Mouse (Mus musculus): Measurements from ENCODE around the gene Cdc37l1. TPM values are rescaled to one million over a fixed set of nuclear protein-coding genes. Genes with fewer than 3 reads are reported as not detected.
"Not testable (repeated sequence)": the region's sequence is repeated elsewhere in the genome, so short reads cannot be mapped to it uniquely, and the experiment has no call there.

Cdc37l1 gene
- polyA plus RNA-seq, 1 experiment, result 14.8 TPM

DNA sequence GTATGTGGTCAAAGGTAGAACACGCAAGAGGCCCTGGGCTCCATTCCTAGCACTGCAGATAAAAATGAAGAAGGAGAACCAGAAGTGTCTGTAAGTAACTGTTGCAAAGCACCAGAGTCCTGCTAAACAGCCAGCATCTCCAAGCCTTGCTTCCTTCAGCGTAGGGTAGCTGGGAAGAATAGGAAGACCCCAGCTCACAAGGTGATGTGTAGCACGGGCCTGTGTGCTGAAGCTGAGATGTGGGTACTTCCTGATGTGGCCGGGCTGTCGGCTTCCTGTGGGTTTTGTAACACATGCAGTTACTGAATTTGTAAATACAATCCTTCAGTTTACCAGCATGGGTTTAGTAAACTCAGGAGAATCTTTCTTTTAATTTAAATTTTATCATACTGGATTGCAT lies 5.2 kb downstream of the Cdc37l1 start:
- Histone ChIP-seq H3K4me1 (ENCODE audit: control insufficient read depth, insufficient read depth, low read length) (peaks cover 2% of the 10 kb centered on the region; the same call in 1 of the 2 replicates), H3K4me3 (replicated peaks; ENCODE audit: extremely low read depth, low read depth, low read length) (no peak overlapping the region)
- TF ChIP-seq CTCF (IDR thresholded peaks at IDR 0.05; ENCODE audit: insufficient read depth, low read length) (no peak), POLR2A (IDR thresholded peaks at IDR 0.05; ENCODE audit: borderline replicate concordance, extremely low read depth, low read depth, low read length) (no peak)
- WGBS, result 69% methylated on average over 5 of the region's 5 CpGs
- DNase-seq, result no peak

DNA sequence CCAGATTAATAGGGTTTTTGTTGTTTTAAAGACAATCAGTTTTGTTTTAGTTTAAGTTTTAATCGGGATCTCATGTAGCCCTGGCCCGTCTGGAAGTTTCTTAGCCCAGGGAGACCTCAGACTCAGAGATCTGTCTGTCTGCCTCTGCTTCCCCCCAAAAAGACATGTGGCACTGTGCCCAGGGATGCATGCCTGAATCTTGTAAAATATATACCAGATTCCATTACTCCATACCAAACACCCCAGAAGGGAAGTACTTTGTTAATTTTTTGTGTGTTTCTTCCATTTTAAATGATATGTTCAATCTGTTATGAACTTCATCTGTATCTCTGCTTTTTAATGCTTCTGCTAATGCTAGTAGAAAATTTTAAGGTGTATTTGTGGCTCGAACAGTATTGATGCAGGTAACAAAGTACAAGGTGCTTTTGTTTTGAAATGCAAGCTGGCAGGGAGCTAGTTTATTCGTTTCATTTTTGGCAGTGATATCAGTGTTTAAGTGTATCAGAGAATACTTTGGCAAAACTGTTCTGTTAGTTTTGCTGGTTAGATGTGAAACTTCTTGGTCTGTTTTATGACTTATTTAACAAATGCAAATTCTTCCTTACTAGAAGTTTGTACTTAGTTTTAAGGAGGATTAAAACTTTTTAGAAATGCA lies 8.0 kb downstream of the Cdc37l1 start:
- Histone ChIP-seq H3K4me3 (replicated peaks; ENCODE audit: extremely low read depth, low read depth, low read length) (no peak overlapping the region), H3K4me1 (ENCODE audit: control insufficient read depth, insufficient read depth, low read length) (peaks cover 2% of the 10 kb centered on the region; the same call in 1 of the 2 replicates)
- DNase-seq, result no peak
- 67% methylated on average over 4 of the region's 4 CpGs for WGBS
- TF ChIP-seq POLR2A (IDR thresholded peaks at IDR 0.05; ENCODE audit: borderline replicate concordance, extremely low read depth, low read depth, low read length) (no peak), CTCF (IDR thresholded peaks at IDR 0.05; ENCODE audit: insufficient read depth, low read length) (no peak)

DNA sequence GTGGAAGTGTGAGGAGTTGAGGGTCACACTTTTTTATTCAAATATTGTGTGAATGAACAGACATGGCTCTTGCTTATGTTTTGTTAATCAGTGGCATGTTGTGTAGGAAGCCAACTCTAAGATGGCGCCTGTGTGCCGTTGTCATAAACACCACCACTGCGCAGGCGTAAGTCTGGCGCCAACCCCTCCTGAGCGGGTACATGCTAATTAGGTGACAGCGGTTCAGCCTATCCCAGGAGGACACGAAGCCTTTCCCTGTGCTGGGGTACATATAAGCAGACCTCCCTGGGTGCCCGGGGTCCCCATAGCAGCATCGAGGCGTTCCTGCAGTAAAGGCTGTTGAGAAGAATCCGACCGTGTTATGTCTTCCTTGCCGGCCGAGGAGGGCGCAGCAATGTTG lies 10.2 kb downstream of the Cdc37l1 start:
- H3K4me1 ChIP-seq (ENCODE audit: control insufficient read depth, insufficient read depth, low read length); DNase-seq; H3K4me3 ChIP-seq (replicated peaks; ENCODE audit: extremely low read depth, low read depth, low read length): not testable (repeated sequence)
- 97% methylated on average over 16 of the region's 16 CpGs for WGBS

DNA sequence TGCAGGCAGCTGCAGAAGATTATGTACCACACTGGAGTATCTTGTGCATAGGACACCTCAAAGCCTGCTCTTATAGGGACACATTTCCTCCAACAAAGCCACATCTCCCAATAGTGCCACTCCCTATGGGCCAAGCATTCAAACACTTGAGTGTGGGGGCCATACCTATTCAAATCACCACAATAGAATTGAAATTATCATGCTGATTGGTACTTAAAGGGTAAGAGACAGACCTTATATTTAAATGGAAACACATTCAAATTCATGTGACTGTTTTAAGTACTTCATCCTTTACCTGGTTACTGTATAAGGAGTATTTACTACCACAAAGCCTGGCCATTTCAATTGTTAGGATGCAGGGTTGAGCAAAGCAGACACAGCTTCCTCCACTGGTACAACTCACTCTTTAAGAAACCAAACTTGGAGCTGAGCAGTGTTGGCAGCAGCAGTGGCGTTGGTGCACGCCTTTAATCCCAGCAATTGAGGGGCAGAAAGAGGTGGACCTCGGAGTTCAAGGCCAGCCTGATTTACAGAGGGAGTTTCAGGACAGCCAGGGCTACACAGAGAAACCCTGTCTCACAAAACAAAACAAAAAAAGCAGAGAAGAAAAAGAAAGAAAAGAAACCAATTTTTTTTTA lies 18.0 kb downstream of the Cdc37l1 start:
- WGBS, result 87% methylated on average over 3 of the region's 3 CpGs
- no peak for DNase-seq
- no peak for TF ChIP-seq POLR2A (IDR thresholded peaks at IDR 0.05; ENCODE audit: borderline replicate concordance, extremely low read depth, low read depth, low read length)
- TF ChIP-seq CTCF (IDR thresholded peaks at IDR 0.05; ENCODE audit: insufficient read depth, low read length), result no peak

DNA sequence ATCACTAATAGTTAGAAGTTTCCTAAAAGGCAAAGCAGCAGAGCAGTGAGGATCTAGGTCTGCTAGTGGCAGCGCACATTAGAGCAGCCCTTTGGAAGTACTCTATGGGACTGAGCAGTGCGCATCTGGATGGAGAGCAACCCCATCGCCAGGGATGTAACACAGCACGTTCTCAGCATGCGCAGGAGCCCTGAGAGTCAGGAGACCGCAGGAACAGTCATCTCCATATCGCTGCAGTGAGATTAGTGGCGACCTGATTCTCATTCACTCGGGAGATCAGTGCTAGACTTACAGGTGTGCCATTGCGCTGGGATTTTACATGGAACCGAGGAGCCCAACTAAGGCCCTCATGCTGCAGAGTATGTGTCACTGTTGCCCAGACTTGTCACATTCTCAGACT lies 18.9 kb downstream of the Cdc37l1 start:
- WGBS, result 93% methylated on average over 11 of the region's 11 CpGs
- TF ChIP-seq CTCF (IDR thresholded peaks at IDR 0.05; ENCODE audit: insufficient read depth, low read length) (no peak), POLR2A (IDR thresholded peaks at IDR 0.05; ENCODE audit: borderline replicate concordance, extremely low read depth, low read depth, low read length) (no peak)
- H3K4me1 ChIP-seq (ENCODE audit: control insufficient read depth, insufficient read depth, low read length), result no peaks in the 10 kb centered on the region
- DNase-seq, result no peak
- no peak overlapping the region for H3K4me3 ChIP-seq (replicated peaks; ENCODE audit: extremely low read depth, low read depth, low read length)

More for the DNA sequence above, 18.0 kb downstream of the Cdc37l1 start:
- Histone ChIP-seq H3K4me1 (ENCODE audit: control insufficient read depth, insufficient read depth, low read length) (no peaks in the 10 kb centered on the region), H3K4me3 (replicated peaks; ENCODE audit: extremely low read depth, low read depth, low read length) (no peak overlapping the region)

DNA sequence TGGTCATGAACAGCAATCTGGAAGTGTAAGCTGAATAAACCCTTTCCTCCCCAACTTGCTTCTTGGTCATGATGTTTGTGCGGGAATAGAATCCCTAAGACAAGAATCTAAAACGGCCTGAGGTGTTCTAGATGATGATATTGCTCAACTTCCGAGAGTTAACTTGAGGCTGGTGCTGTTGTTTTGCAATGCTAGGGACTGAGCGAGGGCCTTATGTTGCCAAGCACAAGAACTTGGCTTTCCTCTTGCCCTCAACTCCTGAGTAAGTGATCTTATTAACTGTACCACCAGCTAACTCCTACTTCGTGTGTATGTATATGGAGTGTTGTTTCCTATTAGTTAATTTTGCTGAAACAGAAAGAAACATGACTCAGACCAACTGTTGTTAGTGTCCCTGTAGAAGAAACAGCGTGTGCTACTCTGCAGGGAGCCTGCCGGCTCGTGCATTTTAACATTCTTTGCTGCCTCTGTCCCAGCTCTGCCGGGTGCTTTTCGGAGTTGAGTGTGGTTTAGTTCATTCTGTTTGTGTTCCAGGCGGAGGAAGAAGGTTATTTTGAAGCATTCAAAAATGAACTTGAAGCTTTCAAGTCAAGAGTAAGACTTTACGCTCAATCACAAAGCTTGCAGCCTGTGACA lies 21.3 kb downstream of the Cdc37l1 start:
- no peak overlapping the region for H3K4me3 ChIP-seq (replicated peaks; ENCODE audit: extremely low read depth, low read depth, low read length)
- no peak for DNase-seq
- H3K4me1 ChIP-seq (ENCODE audit: control insufficient read depth, insufficient read depth, low read length), result no peaks in the 10 kb centered on the region
- 77% methylated on average over 12 of the region's 12 CpGs for WGBS
- no peak for TF ChIP-seq POLR2A (IDR thresholded peaks at IDR 0.05; ENCODE audit: borderline replicate concordance, extremely low read depth, low read depth, low read length)
- TF ChIP-seq CTCF (IDR thresholded peaks at IDR 0.05; ENCODE audit: insufficient read depth, low read length), result no peak

DNA sequence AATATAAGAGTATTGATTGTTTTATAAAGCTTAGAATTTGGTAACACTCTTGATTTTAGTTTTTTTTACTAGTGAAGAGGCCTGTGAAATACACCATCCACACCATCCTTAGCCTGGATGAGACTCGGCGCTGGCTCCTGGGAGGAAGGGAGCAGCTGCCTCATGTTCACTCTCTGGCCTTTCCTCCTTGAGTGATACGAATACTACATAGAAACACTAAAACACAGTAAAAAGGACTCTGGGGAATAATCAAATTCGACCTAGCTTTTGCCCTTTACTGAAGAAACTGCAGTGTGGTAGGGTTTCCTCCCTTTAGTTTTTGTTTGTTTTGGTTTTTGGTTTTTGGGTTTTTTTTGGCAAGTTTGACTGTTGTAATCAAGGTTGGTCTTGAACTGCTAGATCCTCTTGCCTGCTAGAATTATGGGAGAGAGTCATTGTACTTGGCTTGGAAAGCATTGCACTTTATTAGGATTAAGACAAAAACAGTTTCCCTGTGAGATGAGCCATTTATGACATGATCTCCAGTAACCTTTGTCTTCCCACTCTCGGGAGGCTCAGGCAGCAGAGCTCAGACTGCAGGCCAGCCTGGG lies 24.4 kb downstream of the Cdc37l1 start:
- WGBS, result 73% methylated on average over 5 of the region's 5 CpGs
- Histone ChIP-seq H3K4me1 (ENCODE audit: control insufficient read depth, insufficient read depth, low read length) (no peaks in the 10 kb centered on the region), H3K4me3 (replicated peaks; ENCODE audit: extremely low read depth, low read depth, low read length) (no peak overlapping the region)
- no peak for DNase-seq
- TF ChIP-seq CTCF (IDR thresholded peaks at IDR 0.05; ENCODE audit: insufficient read depth, low read length) (no peak), POLR2A (IDR thresholded peaks at IDR 0.05; ENCODE audit: borderline replicate concordance, extremely low read depth, low read depth, low read length) (no peak)

DNA sequence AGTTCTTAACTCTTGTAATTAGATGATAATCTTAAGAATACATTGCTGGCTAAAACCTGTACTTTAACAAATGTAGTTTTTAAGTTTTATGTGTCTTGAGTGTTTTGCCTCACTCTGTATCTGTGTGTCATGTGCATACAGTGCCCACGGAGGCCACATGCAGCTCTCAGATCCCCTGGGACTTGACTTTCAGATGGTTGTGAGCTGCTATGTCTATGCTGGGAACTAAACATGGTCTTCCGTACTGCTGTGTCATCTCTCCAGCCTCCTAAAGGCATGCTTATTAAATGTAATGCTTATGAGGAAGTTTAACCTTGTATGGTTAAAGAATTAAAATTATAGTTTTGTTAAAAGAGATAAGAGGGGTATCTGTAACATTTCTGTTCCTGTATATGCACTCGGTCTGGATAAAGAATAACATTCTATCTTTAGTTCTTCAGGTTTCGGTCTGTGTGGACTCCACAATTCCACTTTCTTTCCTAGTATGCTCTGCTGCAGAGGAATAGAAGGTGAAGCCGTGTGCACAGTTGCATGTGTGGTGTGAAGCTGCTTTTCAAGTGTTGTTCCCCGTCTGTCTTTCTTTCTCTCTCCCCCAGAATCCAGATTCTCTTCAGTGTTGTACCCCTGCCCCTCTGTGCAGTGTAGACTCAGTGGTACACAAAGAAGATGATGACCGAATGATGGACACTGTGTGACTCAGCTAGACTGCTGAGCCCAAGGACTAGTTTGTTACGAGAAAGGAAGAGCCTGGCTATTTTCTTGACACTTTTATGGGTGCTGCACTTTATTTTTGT lies 25.5 kb downstream of the Cdc37l1 start:
- no peaks in the 10 kb centered on the region for H3K4me1 ChIP-seq (ENCODE audit: control insufficient read depth, insufficient read depth, low read length)
- H3K4me3 ChIP-seq (replicated peaks; ENCODE audit: extremely low read depth, low read depth, low read length), result no peak overlapping the region
- WGBS, result 79% methylated on average over 8 of the region's 8 CpGs
- TF ChIP-seq CTCF (IDR thresholded peaks at IDR 0.05; ENCODE audit: insufficient read depth, low read length) (no peak), POLR2A (IDR thresholded peaks at IDR 0.05; ENCODE audit: borderline replicate concordance, extremely low read depth, low read depth, low read length) (no peak)
- DNase-seq, result no peak

DNA sequence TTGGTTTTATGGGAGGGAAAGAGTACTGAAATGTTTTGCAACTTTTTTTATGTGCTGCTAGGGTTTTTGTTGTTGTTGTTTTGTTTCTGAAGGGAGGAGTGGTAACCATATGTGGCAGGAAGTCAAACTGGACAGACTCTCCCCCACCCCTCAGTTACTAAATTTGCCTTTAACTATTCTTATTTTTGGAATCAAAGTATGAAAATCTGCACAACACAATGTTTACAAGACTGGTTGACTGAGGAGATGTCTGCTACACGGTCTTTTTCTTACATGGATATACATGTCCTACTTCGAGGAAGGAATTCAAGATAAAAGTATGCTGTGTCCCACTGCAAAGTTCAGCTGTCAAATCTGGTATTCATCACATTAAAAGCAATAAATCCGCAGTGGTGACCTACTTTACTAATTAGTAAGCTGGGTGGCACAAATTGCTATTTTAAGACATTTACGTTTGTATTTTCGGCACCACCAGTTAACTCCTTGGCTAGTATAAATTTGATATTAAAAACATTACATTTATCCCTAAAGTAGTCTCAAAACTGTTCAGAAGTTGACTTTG lies 26.1 kb downstream of the Cdc37l1 start:
- no peak for DNase-seq
- H3K4me1 ChIP-seq (ENCODE audit: control insufficient read depth, insufficient read depth, low read length), result no peaks in the 10 kb centered on the region
- 69% methylated on average over 5 of the region's 5 CpGs for WGBS

More for the DNA sequence above, 26.1 kb downstream of the Cdc37l1 start:
- TF ChIP-seq POLR2A (IDR thresholded peaks at IDR 0.05; ENCODE audit: borderline replicate concordance, extremely low read depth, low read depth, low read length) (no peak), CTCF (IDR thresholded peaks at IDR 0.05; ENCODE audit: insufficient read depth, low read length) (no peak)
- no peak overlapping the region for H3K4me3 ChIP-seq (replicated peaks; ENCODE audit: extremely low read depth, low read depth, low read length)
